11 mouse cellular contexts compared by ENCODE assay signal in the genomic region with DNA sequence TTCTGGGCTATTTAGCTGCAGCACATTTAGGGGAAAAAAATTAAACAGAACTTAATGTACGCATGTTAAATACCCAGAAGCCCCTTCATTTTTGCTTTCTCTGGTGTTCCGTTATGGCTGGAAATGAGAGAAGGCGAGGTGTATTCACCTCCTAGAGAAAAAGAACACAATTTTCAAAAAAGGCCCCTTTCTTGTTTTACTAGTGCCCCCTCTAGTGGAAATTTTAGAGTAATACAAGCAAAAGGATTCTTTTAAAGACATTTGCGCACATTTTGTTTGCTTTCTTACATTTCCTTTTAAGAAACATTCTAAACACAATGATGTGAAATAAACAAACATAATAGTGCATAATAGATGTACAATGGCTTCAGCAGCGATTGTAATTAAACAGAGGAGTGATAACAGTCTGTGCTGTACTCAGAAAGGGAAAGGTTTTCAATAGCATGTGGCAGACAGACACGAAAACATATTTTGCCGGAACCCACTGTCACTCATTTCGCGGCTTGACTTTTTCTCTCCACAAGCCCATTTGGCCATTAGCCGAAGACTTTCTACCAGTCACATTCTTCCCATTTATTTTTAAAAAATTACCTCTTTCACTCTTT.
DNase-seq lines count a peak whose midpoint lies in the region; ATAC-seq and TF ChIP-seq lines count a peak whose summit lies in the region.
"Had no signal": no experiment of that assay in that cellular context is flagged by ENCODE, and none has a peak within 500 bp of the region (broad histone marks: within the 10 kb centered on the region; RNA-seq: fewer than 3 reads in every experiment).

No protein-coding gene starts in this region.

- peak overlapping the region; percentile 69; the same call in 1 of the 2 replicates for H3K27ac ChIP-seq in layer of hippocampus, adult 2 months
- no peak overlapping the region for H3K27ac ChIP-seq in neural tube, embryonic 13.5 days (replicated peaks)
- H3K27ac ChIP-seq: heart, embryonic 13.5 days; limb, embryonic 12.5 days had no signal

- ATAC-seq in neural tube, embryonic 13.5 days (ENCODE audit: low read depth): no peak

- TF ChIP-seq CTCF in layer of hippocampus, adult 2 months (conservative IDR thresholded peaks at IDR 0.05): peak; percentile 84

- peak overlapping the region; percentile 45 for H3K4me3 ChIP-seq in layer of hippocampus, adult 2 months
- no peak overlapping the region for H3K4me3 ChIP-seq in neural tube, embryonic 13.5 days
- H3K4me3 ChIP-seq: heart, embryonic 13.5 days; limb, embryonic 12.5 days had no signal

- H3K4me1 ChIP-seq in neural tube, embryonic 13.5 days (replicated peaks): peaks cover 6% of the 10 kb centered on the region; the same call in 1 of the 2 replicates
- H3K4me1 ChIP-seq: heart, embryonic 13.5 days; limb, embryonic 12.5 days had no signal

- peak; percentile 7 to 34 for DNase-seq in cerebellum, postnatal 14 days
- DNase-seq in cerebellum, postnatal 36 days: no peak
- DNase-seq in layer of hippocampus, adult 2 months (ENCODE audit: low spot score in 2 of 2): peak in 1 of 2 experiments; percentile 17
- no peak for DNase-seq in layer of hippocampus, adult 9-11 months
- peak; percentile 54 for DNase-seq in brain, adult 2 months (ENCODE audit: low read depth, low spot score)
- DNase-seq in thymus, postnatal 0 days (ENCODE audit: low spot score): no peak
- DNase-seq in lung, postnatal 14 days: no peak
- DNase-seq: kidney, postnatal 36 days had no signal

- no peaks in the 10 kb centered on the region for H3K9me3 ChIP-seq in neural tube, embryonic 13.5 days
- H3K9me3 ChIP-seq: heart, embryonic 13.5 days; limb, embryonic 12.5 days had no signal

- H3K9ac ChIP-seq in neural tube, embryonic 13.5 days: no peak overlapping the region
- H3K9ac ChIP-seq: heart, embryonic 13.5 days; limb, embryonic 12.5 days had no signal

- peak overlapping the region; percentile 26; the same call in 1 of the 2 replicates for H3K4me2 ChIP-seq in neural tube, embryonic 13.5 days
- H3K4me2 ChIP-seq: heart, embryonic 13.5 days; limb, embryonic 12.5 days had no signal

- H3K27me3 ChIP-seq in neural tube, embryonic 13.5 days: no peaks in the 10 kb centered on the region

- H3K36me3 ChIP-seq in neural tube, embryonic 13.5 days: no peaks in the 10 kb centered on the region
- H3K36me3 ChIP-seq: heart, embryonic 13.5 days; limb, embryonic 12.5 days had no signal

- 44% methylated on average over 10 of the region's 10 CpGs for WGBS in neural tube, embryonic 13.5 days

Comparison
In these comparisons a context has a peak if more than half of its experiments do, and no peak if none do; other contexts are left out.
1. DNase-seq: peak in cerebellum, postnatal 14 days (2 of 2) and brain, adult 2 months (single experiment); none in cerebellum, postnatal 36 days (0 of 2), layer of hippocampus, adult 9-11 months (single experiment), thymus, postnatal 0 days (single experiment) and lung, postnatal 14 days (single experiment).